In genomic region chr19:5337975-5338374, GRCm38 (mm10) we compare ENCODE assay signal across 10 mouse cellular contexts. TPM values are rescaled to one million over a fixed set of nuclear protein-coding genes. Genes with fewer than 3 reads are reported as not detected.
DNase-seq lines count a peak whose midpoint lies in the region; ATAC-seq and TF ChIP-seq lines count a peak whose summit lies in the region.
"Had no signal": no experiment of that assay in that cellular context is flagged by ENCODE, and none has a peak within 500 bp of the region (broad histone marks: within the 10 kb centered on the region; RNA-seq: fewer than 3 reads in every experiment).

No protein-coding gene starts in this region.

- H3K79me2 ChIP-seq in heart, adult 2 months (replicated peaks; ENCODE audit: control insufficient read depth, insufficient read depth, low read length): no peaks in the 10 kb centered on the region

- H3K27ac ChIP-seq in heart, adult 2 months: no peak overlapping the region
- no peak overlapping the region for H3K27ac ChIP-seq in heart, embryonic 10.5 days
- no peak overlapping the region for H3K27ac ChIP-seq in neural tube, embryonic 11.5 days (ENCODE audit: low read depth, low read length)
- H3K27ac ChIP-seq: embryonic facial prominence, embryonic 15.5 days had no signal

- H3K4me3 ChIP-seq in heart, adult 2 months: no peak overlapping the region
- H3K4me3 ChIP-seq in heart, embryonic 10.5 days: no peak overlapping the region
- H3K4me3 ChIP-seq in neural tube, embryonic 11.5 days (ENCODE audit: low read depth, low read length): no peak overlapping the region
- H3K4me3 ChIP-seq: embryonic facial prominence, embryonic 15.5 days had no signal

- 0 out of 2 replicates have a peak, but pooled peaks have one; percentile 42 for TF ChIP-seq EP300 in heart, adult 2 months (IDR thresholded peaks at IDR 0.05; ENCODE audit: insufficient read depth, low read depth, low read length)

- ATAC-seq in neural tube, embryonic 11.5 days (ENCODE audit: insufficient read depth, low FRiP score, low TSS enrichment): no peak

- H3K27me3 ChIP-seq in heart, adult 2 months (ENCODE audit: control insufficient read depth, insufficient read depth, low read length): no peaks in the 10 kb centered on the region; the same call in 1 of the 2 replicates
- no peaks in the 10 kb centered on the region for H3K27me3 ChIP-seq in heart, embryonic 10.5 days (ENCODE audit: insufficient read depth, poor library complexity, severe bottlenecking)
- H3K27me3 ChIP-seq in neural tube, embryonic 11.5 days (ENCODE audit: control insufficient read depth, insufficient read depth, low read length): no peaks in the 10 kb centered on the region
- H3K27me3 ChIP-seq: embryonic facial prominence, embryonic 15.5 days had no signal

- H3K4me1 ChIP-seq in heart, adult 2 months (ENCODE audit: control insufficient read depth, insufficient read depth, low read length): peaks cover 6% of the 10 kb centered on the region
- peaks cover 8% of the 10 kb centered on the region for H3K4me1 ChIP-seq in heart, embryonic 10.5 days
- no peaks in the 10 kb centered on the region for H3K4me1 ChIP-seq in neural tube, embryonic 11.5 days (ENCODE audit: control insufficient read depth, insufficient read depth, low read length)
- H3K4me1 ChIP-seq: embryonic facial prominence, embryonic 15.5 days had no signal

- WGBS in heart, adult 2 months: 30% methylated on average over 5 of the region's 5 CpGs
- WGBS in heart, embryonic 10.5 days: 18% methylated on average over 5 of the region's 5 CpGs
- WGBS in neural tube, embryonic 11.5 days: 22% methylated on average over 5 of the region's 5 CpGs

- H3K9me3 ChIP-seq in heart, embryonic 10.5 days: no peaks in the 10 kb centered on the region
- H3K9me3 ChIP-seq in neural tube, embryonic 11.5 days (ENCODE audit: control insufficient read depth, low read length): no peaks in the 10 kb centered on the region
- H3K9me3 ChIP-seq: embryonic facial prominence, embryonic 15.5 days had no signal

- no peaks in the 10 kb centered on the region for H3K36me3 ChIP-seq in heart, adult 2 months (ENCODE audit: control insufficient read depth, insufficient read depth, low read length)
- H3K36me3 ChIP-seq in heart, embryonic 10.5 days: no peaks in the 10 kb centered on the region
- no peaks in the 10 kb centered on the region for H3K36me3 ChIP-seq in neural tube, embryonic 11.5 days (ENCODE audit: control insufficient read depth, insufficient read depth, low read length)
- H3K36me3 ChIP-seq: embryonic facial prominence, embryonic 15.5 days had no signal

- no peak overlapping the region for H3K9ac ChIP-seq in heart, adult 2 months (ENCODE audit: low read depth, low read length)
- H3K9ac ChIP-seq in neural tube, embryonic 11.5 days (ENCODE audit: low read length): no peak overlapping the region
- H3K9ac ChIP-seq: embryonic facial prominence, embryonic 15.5 days had no signal

- intact Hi-C loops in heart, adult 2 months (cut with DNase I): loop anchor here (1.0 to 2.0 kb wide), 2 partner anchors 10 to 91 kb away; no protein-coding TSS in a partner anchor
- intact Hi-C loops in heart, postnatal 36 days (cut with DNase I): loop anchor here (1.0 to 5.0 kb wide), 3 partner anchors 10 to 89 kb away; partner anchors contain the start of gene AI837181

- no peak for TF ChIP-seq POLR2A in heart, adult 2 months (IDR thresholded peaks at IDR 0.05; ENCODE audit: insufficient read depth, low read depth, low read length)

- no peak overlapping the region for H3K4me2 ChIP-seq in neural tube, embryonic 11.5 days (ENCODE audit: low read depth)
- H3K4me2 ChIP-seq: embryonic facial prominence, embryonic 15.5 days had no signal

- TF ChIP-seq CTCF in heart, adult 2 months (IDR thresholded peaks at IDR 0.05): 0 out of 2 replicates have a peak, but pooled peaks have one; percentile 100

- DNase-seq in heart, adult 2 months: peak; percentile 72 to 85
- no peak for DNase-seq in heart, embryonic 10.5 days (ENCODE audit: low spot score)
- DNase-seq in adrenal gland, adult 8-10 months: peak; percentile 42
- peak; percentile 48 for DNase-seq in embryo, embryonic 11.5 days (ENCODE audit: low read depth, low spot score)
- DNase-seq in heart, postnatal 36 days: peak; percentile 80 to 86
- peak; percentile 20 to 85 for DNase-seq in left cerebral cortex, adult 9 months (ENCODE audit: low spot score in 2 of 2)
- peak; percentile 70 for DNase-seq in neural tube, embryonic 11.5 days (ENCODE audit: low spot score)
- DNase-seq in testis, postnatal 14 days (ENCODE audit: low spot score): peak; percentile 74

RNA-seq across cellular contexts. Expression of gene Catsper1, which starts 2.4 kb away (rescaled TPM):
- total RNA-seq in heart, adult 2 months (2021): not detected
- 0.16 TPM in 1 of 2 replicates, not detected in the other for polyA plus RNA-seq in heart, adult 2 months (2012; rRNA removed)
- polyA plus RNA-seq in heart, embryonic 10.5 days (2016; fragmentation: Nextera tagmentation; extraction: Ambion mirVana): not detected in 2 replicates
- not detected for total RNA-seq in adrenal gland, adult 8-10 months (2022)
- not detected for total RNA-seq in heart, postnatal 36 days (2021)
- not detected in 2 replicates for polyA plus RNA-seq in neural tube, embryonic 11.5 days (2014; fragmentation: Nextera tagmentation; extraction: Ambion mirVana)
- polyA plus RNA-seq: embryonic facial prominence, embryonic 15.5 days; stomach, embryonic 14.5 days had no signal

RNA-seq across cellular contexts. Expression of gene Cst6, which starts 11.4 kb away (rescaled TPM):
- total RNA-seq in heart, adult 2 months (2021): 10 to 100 TPM; 10.9 to 16.8 TPM
- 5.7 and 10.4 TPM in 2 replicates for polyA plus RNA-seq in heart, adult 2 months (2012; rRNA removed)
- polyA plus RNA-seq in heart, embryonic 10.5 days (2016; fragmentation: Nextera tagmentation; extraction: Ambion mirVana): 0.23 TPM in 1 of 2 replicates, not detected in the other
- total RNA-seq in adrenal gland, adult 8-10 months (2022): 10 to 100 TPM in 2 of 4 experiments, 1 to 10 TPM in 2; 1.2 to 14.6 (median 6.8) TPM
- total RNA-seq in heart, postnatal 36 days (2021): 10 to 100 TPM in 1 of 2 experiments, 1 to 10 TPM in 1; 9.5 to 10.2 TPM
- 1.8 and 1.9 TPM in 2 replicates for polyA plus RNA-seq in neural tube, embryonic 11.5 days (2014; fragmentation: Nextera tagmentation; extraction: Ambion mirVana)

RNA-seq across cellular contexts. Expression of gene Eif1ad, which starts 28.6 kb away (rescaled TPM):
- total RNA-seq in heart, adult 2 months (2021): 10 to 100 TPM; 16.3 to 19.5 TPM
- polyA plus RNA-seq in heart, adult 2 months (2012; rRNA removed): 18.5 and 28.1 TPM in 2 replicates
- polyA plus RNA-seq in heart, embryonic 10.5 days (2016; fragmentation: Nextera tagmentation; extraction: Ambion mirVana): 58.0 and 72.6 TPM in 2 replicates
- 10 to 100 TPM; 22.2 to 26.7 (median 25.2) TPM for total RNA-seq in adrenal gland, adult 8-10 months (2022)
- total RNA-seq in heart, postnatal 36 days (2021): 10 to 100 TPM; 16.5 to 17.7 TPM
- polyA plus RNA-seq in neural tube, embryonic 11.5 days (2014; fragmentation: Nextera tagmentation; extraction: Ambion mirVana): 71.5 and 77.3 TPM in 2 replicates

RNA-seq across cellular contexts. Expression of gene Banf1, which starts 29.0 kb away (rescaled TPM):
- 100 to 1,000 TPM; 113 to 133 TPM for total RNA-seq in heart, adult 2 months (2021)
- polyA plus RNA-seq in heart, adult 2 months (2012; rRNA removed): 148 and 173 TPM in 2 replicates
- 533 and 575 TPM in 2 replicates for polyA plus RNA-seq in heart, embryonic 10.5 days (2016; fragmentation: Nextera tagmentation; extraction: Ambion mirVana)
- total RNA-seq in adrenal gland, adult 8-10 months (2022): 100 to 1,000 TPM; 130 to 147 (median 140) TPM
- 100 to 1,000 TPM; 126 to 142 TPM for total RNA-seq in heart, postnatal 36 days (2021)
- polyA plus RNA-seq in neural tube, embryonic 11.5 days (2014; fragmentation: Nextera tagmentation; extraction: Ambion mirVana): 440 and 442 TPM in 2 replicates

RNA-seq across cellular contexts. Expression of gene Gal3st3, which starts 39.8 kb away (rescaled TPM):
- 10 to 100 TPM; 27.2 to 29.9 TPM for total RNA-seq in heart, adult 2 months (2021)
- 35.5 and 36.1 TPM in 2 replicates for polyA plus RNA-seq in heart, adult 2 months (2012; rRNA removed)
- polyA plus RNA-seq in heart, embryonic 10.5 days (2016; fragmentation: Nextera tagmentation; extraction: Ambion mirVana): 2.8 and 4.5 TPM in 2 replicates
- under 1 TPM; 0.09 to 0.62 (median 0.30) TPM for total RNA-seq in adrenal gland, adult 8-10 months (2022)
- total RNA-seq in heart, postnatal 36 days (2021): 10 to 100 TPM; 20.0 to 24.2 TPM
- 16.2 and 17.8 TPM in 2 replicates for polyA plus RNA-seq in neural tube, embryonic 11.5 days (2014; fragmentation: Nextera tagmentation; extraction: Ambion mirVana)
